Mouse (Mus musculus): ENCODE data around the gene 4930451I11Rik. TPM values are rescaled to one million over a fixed set of nuclear protein-coding genes. Genes with fewer than 3 reads are reported as not detected.

Gene 4930451I11Rik
- total RNA-seq, 2 experiments from 2014 or later = not detected

- peak; percentile 71 to 72 for DNase-seq
These were observed 678 bp upstream of the 4930451I11Rik start for GRCm38 (mm10) chr7:126832036-126832598.

GRCm38 (mm10) chr7:126825952-126826351 lies 5.5 kb downstream of the 4930451I11Rik start:
- no peak for DNase-seq

- no peak for DNase-seq
These were observed 6.0 kb downstream of the 4930451I11Rik start for GRCm38 (mm10) chr7:126825403-126825802.

GRCm38 (mm10) chr7:126823940-126824339 lies 7.5 kb downstream of the 4930451I11Rik start:
- no peak for DNase-seq

GRCm38 (mm10) chr7:126823202-126823711 lies 8.2 kb downstream of the 4930451I11Rik start:
- no peak for DNase-seq

GRCm38 (mm10) chr7:126822741-126823140 lies 8.7 kb downstream of the 4930451I11Rik start:
- no peak for DNase-seq

GRCm38 (mm10) chr7:126821835-126822511 lies 9.5 kb downstream of the 4930451I11Rik start:
- DNase-seq = peak; percentile 70 to 77

DNA sequence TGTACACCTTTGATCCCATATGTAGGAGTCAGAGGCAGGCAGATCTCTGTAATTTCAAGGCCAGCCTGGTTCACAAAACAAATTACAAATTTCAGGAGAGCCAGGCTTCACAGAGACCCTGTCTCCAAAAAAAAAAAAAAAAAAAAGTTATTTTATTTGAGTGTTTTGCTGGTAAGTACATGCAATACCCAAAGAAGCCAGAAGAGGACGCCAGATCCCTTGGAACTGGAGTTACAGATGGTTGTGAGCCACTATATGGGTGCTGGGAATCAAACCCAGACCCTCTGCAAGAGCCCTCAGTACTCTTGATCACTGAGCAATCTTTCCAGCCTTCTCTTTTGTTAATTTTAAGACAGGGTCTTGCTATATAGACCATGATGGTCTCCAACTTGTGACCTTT lies 12.6 kb downstream of the 4930451I11Rik start:
- no peak for DNase-seq

DNA sequence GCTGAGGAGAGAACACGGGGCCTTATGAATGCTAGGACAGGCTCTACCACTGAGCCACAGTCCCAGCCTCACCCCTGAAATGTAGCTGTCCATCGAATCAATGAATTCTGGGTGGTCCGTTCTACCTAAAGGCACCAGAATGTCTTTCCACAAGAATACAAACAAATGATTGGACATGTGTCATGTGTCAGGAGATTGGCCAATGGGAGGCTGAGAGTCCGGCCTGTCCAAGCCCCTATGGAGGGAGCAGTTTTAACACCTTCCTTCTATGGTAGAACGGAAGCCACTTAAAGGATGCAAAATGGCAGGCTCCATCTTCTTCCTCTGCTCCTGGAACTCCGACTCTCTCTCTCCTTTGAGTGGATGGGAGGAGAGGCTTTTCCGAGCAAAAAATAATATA lies 13.8 kb downstream of the 4930451I11Rik start:
- DNase-seq = no peak

DNA sequence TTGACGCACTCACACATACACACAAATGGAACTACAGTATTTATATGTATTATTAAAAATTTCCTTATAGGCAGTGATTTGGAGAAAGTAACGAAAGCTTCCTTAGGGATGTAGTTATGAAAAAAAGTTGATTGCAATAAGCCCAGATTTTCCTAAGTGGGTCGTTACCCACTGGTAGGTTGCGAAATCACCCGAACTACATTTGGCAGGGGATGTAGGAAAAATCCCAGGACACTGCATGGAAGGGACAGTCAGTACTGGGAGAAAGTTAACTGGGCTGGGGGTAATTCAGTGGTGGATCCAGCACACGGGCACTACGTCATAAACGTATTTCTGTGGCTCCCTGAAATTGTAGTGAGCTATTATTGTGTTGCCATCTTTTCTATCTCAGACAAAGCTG lies 14.9 kb downstream of the 4930451I11Rik start:
- no peak for DNase-seq

DNA sequence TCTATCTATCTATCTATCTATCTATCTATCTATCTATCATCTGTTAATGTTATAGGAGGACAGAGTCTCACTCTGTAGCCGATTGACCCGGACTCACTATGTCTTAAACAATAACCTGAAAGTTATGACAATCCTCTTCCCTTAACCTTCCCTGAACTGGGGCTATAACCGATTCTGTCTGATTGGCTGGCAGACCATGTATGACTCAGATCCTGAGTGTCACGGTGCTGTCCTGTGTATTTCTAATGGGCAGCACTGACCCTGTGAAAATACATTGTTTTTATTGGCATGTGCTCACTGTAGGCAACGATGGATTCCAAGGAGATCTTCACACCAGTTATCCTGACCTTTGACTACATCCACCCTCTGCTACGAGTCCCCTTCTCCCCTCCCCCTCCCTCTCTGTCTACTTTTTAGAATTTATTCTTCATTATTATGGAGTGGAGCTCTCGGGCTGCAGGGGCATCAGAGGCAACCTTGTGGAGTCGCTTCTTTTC lies 15.7 kb downstream of the 4930451I11Rik start:
- no peak for DNase-seq

- no peak for DNase-seq
These were observed 21.6 kb downstream of the 4930451I11Rik start for GRCm38 (mm10) chr7:126809723-126810369.

DNA sequence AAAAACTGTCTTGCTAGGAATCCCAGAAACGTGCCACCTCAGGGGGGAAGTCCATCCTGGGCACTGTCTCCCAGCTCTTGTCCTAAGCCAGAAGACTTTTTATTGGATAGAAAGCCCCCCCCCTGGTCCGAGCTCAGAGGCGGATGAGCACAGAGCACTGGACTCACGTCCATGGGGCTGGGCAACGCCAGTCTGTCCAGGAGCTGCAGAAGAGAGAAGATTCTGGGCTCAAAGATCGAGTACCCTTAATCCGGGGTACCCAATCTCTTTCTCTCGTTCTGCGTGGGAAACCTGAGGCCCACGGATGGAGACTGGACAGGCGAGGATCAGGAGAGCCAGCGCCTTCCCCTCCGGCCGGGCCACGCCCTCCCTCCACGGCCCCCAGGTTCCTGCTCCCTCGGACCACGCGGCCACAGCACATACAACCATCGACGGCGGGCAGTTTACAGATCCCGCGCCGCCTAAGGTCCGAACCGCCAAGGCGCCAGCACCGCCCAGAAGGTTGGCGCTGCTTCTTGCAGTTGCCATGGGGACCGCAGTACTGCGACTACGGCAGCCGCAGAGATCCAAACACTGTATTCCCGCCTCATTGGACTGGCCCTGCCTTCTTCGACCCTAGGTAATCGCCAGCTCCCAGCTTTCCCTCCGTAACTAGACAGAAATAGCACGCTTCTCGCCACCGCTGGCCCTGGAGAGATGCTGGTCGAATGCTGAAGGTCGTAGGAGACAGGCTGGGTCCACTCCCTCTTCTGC lies 22.6 kb downstream of the 4930451I11Rik start:
- peak; percentile 89 to 90 for DNase-seq

DNA sequence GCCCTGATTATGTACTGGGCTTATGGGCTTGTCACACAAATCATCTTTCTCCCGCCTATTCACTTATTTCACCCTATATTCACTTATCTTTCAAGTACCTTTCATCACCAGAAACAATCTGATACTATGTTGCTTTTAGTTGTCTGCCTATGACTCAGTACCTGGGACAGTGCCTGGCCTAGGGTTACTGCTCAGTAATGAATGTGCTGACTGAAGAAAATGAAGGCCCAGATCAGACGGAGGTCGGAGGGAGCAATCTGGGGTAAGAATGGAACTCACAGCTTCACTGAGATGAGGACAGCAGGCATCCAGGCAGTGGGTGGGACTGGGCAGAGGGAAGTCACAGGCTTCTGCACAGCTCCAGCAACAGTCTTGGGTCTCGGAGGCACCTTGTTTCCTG lies 24.0 kb downstream of the 4930451I11Rik start:
- no peak for DNase-seq

DNA sequence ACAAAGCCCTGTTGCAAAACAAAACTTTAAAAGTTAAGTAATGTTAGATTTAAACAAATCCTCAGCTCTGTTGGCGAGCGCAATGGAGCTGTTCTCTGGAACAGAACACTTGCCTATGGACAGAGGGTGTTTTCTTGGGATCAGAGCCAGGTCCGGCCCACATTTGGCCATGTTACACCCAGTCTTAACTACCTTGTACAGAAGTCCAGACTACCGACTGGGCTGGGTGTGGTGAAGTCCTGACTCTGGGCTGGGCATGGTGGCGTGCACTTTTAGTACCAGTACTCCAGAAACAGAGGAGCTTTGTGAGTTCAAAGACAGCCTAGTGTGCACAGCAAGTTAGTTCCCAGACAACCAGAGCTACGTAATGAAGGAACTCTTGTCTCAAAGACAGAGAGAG lies 24.5 kb downstream of the 4930451I11Rik start:
- DNase-seq = no peak

- no peak for DNase-seq
These were observed 27.7 kb downstream of the 4930451I11Rik start for GRCm38 (mm10) chr7:126803751-126804150.

DNA sequence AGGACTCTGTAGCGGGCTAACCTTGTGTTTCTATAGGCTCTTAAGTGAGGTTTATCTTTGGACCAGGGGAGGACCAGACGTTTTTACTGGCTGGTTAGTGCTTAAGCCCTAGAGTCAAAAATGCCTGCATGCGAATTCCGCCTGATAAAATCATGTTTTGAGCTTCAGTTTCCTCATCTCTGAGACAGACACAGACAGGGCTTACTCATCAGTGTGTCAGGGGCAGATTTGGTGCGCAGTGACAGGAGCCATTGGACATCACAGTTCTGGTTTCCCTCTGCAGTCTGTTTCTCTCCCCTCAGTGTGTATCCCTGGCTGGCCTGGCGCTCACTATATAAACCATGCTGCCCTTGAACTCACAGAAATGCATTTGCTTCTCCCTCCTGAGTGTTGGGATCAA lies 28.3 kb downstream of the 4930451I11Rik start:
- no peak for DNase-seq

GRCm38 (mm10) chr7:126802134-126802889 lies 29.1 kb downstream of the 4930451I11Rik start:
- no peak for DNase-seq

DNA sequence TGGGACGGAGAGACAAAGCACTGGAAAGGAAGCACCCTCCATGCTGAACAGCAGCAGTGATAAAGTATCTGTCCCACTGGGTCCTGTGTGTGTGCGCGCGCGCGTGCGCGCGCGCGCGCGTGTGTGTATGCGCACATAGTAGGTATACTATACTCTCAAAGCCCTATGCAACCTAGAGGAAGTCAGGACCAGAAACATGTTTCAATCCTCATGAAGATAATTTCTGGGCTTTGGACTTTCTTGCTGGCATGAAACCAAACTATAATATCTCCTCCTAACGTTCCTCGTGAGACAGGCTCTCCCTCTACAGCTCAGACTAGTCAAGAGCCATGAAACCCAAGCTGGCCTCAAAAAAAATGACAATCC lies 30.4 kb downstream of the 4930451I11Rik start:
- DNase-seq = no peak

DNA sequence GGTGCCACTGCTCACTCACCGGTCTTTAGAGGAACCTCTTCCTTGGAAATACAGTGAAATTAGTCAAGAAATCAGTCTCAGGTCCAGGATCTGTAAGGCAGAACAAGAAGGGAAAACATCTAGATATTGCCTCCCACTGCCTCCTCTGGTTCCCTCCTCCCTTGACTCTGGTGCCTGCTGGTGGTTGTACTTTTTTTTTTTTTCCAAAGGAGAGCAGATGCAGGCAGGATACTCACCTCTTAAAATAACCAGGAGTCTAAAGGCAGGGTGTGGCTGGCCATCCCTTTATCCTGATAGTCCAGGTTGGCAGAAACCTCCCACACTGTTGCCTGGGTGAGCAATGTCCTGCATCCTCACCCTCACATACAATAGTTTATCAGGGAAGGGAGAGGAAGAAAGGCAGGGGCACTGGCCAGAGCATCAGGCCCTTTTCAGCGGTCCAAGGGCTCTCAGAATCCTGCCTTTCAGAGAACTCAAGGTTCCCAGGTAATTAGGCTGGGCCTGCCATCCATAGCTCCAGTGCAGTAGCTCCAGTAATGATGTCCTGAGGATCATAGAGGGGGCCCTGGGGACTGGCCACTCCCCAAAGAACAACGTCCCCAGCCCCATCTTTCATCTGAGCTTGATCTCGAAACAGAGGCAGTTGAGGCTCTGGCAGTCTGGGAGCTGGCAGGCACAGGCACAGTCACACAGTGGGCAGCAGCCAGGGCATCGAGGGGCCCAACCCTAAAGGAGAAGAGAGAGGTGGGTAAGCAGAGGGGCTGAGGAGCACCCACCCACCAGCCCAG lies 31.0 kb downstream of the 4930451I11Rik start:
- DNase-seq = no peak
